Mouse (Mus musculus) thymus, postnatal 0 days (tissue): ENCODE measurements around the gene Cux2. TPM values are rescaled to one million over a fixed set of nuclear protein-coding genes. Genes with fewer than 3 reads are reported as not detected.
A peak's percentile ranks its signal among the peaks of the same experiment; 100 is the strongest.
"Not testable (repeated sequence)": the region's sequence is repeated elsewhere in the genome, so short reads cannot be mapped to it uniquely, and the experiment has no call there.

ENCODE experiments used
- DNase-seq: peaks from one replicate; pipeline ENCODE4 v3.0.0-alpha.2; 2015; ENCODE audit warnings: low spot score
- polyA plus RNA-seq: library from polyadenylated mRNA; unstranded; fragments of >200 nt; fragmentation: Nextera tagmentation; extraction: Ambion mirVana; gene quantifications from 2 replicates; pipeline ENCODE4 v1.2.1, GENCODE M21; 2015

Cux2 gene
- polyA plus RNA-seq, 1 experiment from 2014 or later: 0.17 TPM

DNA sequence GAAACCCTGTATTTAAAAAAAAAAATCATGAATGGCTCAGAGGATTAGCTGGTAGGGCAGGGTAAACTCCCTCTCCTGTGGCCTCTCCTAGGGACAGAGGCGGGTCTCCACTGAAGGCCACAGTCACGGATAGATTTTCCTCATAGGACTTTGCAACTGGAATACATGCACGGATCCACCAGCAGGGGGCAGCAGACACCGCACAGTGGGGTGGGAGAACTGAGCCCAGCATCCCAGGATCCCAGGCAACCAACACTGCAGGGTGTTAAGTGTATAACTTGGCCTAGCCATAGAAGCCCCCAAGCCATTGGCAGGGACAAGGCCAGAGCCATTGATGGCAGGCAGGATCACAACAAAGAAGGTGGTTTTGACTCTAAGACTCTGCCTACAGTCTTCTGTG is 177.7 kb downstream of the Cux2 start:
- DNase-seq: peak; percentile 33

DNA sequence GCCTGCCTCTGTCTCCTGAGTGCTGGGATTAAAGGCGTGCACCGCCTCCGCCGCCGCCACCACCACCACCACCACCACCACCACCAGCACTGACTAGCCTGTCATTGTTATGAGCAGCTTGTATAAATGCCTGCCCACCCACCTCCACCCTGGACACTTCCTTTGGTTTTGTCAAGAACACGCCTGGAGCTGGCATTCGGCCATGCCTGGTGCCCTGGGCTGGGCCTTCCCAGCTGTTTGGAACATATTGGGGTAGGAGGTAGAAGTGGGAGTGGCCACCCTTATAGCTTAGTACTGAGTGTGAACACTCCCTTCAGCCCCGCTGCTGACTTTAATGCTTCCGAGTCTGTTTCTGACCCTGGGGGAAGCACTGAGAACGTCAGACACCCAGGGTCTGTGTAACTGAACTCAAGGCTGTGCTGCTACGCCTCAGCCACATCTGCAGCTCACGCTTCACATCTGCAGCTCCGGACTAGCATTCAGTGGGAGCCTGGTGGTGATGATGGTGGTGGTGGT is 178.3 kb downstream of the Cux2 start:
- no peak for DNase-seq

DNA sequence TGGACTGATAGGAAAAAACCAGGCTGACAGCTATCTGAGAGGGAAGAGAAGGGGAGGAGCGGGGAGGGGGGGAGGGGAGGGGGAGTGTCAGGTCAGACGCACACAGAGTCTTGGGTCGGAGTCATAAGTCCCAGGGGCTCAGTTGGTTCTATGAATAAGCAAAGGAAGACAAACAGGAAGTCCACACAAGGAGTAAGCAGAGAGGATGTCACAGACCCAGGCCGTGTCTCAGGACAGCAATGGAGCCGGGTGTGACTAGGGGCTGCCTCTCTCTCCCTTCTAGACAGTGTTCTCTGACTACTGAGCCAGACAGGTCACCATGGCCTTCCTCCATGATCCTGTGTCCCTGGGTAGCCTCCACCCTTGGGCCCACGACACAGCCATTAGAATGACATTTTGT is 179.1 kb downstream of the Cux2 start:
- no peak for DNase-seq

DNA sequence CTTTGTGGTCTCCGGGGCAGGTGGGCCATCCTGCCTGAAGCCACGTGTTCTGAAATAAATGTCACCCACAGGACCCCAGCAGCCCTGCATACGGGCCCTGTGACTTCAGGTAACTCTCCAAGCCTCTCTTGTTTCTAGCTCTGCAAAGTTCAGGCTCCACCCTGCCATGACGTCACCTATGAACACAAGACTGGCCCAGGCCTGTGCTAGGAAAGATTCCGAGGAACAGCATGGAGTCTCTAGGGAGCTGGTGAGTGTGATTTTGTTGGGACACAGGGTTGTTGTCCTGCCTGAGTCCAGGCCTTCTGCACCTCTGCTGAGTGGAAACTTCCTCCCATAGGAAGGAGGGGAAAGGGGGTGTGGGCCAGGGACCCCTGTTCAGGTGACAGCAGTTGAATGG is 181.9 kb downstream of the Cux2 start:
- no peak for DNase-seq

DNA sequence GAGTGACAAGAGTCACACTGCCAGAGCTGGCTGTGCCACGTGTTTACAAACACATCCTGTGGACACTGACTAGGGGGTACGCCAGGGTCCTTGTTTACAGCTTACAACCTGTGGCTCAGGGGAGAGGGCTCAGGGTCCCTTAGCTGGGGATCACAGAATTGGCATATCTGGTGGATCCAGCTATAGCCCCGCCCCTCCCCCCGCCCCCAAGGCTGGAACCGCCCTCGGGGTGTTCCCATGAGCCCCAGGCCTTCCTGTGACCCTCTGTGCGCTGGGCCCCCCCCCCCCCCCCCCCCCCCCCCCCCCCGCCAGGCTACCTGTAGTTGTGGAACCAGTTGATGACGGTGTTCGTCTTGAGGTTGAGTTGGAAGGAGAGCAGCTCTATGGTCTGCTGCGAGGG is 185.6 kb downstream of the Cux2 start:
- no peak for DNase-seq

DNA sequence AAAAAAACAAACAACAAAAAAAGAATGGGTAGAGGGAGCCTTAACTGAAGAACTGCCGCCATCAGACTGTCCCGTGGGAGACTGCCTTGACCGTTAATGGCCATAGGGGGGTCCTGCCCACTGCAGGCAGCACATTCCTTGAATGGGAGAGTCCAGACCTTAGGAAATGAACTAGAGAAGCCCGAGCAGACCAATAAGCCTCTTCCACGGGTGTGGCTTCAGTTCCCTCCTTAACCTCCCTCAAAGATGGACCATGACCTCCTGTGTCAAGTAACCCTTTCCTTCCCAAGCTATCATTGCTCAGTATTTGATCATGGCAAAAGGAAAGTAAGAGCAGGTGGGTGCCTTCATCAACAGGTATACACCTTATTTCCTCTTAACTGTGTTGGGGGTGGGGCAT is 187.9 kb downstream of the Cux2 start:
- no peak for DNase-seq

DNA sequence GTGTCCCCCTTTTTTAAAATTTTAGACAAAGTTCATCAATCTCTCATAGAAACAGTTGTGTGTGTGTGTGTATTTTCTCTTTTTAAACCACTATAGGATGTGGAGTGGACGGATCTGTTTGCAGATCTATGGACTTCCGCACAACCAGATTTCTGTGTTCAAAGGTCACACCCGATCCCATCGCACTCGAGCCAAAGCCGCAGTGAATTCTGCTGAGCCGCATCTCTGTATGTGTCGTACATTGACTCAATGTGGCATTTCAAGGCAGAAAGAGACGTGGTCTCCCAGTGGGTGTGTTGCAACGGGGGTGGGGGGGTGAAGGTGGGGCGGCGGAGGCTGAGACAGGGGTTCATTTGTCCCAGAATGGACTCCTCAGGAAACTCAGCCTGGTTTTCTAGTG is 191.5 kb downstream of the Cux2 start:
- DNase-seq: no peak

DNA sequence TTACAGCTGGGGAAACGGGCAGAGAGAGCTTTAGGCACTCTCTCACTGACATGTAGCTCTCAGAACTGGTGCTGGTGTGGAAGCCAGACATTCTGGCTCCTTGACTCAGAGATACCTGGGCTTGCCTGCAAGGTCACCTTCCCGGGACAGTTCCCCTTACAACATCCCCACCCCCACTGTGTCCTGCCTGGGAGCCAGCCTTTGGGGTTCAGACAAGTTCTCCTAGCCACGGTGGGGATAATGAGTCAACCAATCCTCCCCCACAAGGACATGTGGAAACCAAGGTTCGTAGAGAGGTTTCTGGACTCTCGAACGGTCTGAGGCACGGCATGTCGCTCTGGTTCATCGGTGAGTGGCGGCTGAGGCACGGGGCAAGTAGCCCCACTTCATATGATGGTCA is 193.2 kb downstream of the Cux2 start:
- no peak for DNase-seq

DNA sequence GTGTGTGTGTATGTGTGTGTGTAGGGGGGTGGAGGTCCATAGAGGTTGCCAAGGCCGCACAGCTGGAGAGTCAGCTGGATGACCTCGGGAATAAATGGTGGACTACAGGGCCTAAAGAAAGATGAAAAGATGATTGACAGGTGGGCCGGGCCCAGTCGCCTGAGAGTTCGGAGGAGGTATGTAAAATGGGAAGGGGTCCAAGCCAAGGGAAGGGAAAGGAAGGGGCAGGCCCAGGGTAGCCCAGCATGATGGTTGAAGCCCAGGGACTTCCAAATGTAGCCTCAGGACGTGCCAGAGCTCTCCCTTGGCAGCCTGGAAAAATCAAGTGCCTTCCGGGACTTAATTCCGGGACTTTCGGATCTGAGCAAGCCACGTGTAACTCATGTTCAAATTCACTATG is 195.1 kb downstream of the Cux2 start:
- no peak for DNase-seq

DNA sequence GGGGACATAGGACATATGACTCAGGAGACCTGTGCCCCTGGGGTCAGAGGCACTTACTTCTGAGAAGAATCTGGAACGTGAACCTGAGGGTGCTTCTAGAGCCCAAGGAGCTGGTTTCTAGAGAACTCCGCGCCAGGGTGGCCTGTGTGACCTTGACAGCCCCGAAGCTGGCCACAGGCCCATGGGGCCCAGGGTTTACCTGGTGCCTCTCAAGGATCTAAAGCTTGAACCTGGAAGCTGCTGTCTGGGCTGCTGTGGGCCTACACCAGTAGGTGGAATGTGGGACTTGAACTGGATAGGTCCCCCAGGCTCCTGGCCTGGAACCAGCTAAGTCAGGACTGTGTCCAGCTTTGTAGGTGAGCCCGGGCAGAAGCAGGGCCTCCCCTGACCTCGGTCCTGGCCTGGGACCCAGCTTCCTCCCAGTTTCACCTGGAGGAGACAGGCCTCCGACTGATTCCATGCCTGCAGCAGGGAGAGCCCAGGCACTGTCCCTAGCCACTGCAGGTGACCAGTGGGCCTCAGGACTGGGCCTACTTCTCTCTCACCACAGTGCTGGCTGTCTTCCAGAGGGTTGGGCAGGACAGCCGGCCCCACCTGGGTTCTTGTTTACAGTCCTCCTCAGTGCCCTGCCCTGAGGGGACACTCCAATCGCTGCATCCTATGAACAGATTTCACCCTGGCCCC is 196.4 kb downstream of the Cux2 start:
- DNase-seq: no peak

DNA sequence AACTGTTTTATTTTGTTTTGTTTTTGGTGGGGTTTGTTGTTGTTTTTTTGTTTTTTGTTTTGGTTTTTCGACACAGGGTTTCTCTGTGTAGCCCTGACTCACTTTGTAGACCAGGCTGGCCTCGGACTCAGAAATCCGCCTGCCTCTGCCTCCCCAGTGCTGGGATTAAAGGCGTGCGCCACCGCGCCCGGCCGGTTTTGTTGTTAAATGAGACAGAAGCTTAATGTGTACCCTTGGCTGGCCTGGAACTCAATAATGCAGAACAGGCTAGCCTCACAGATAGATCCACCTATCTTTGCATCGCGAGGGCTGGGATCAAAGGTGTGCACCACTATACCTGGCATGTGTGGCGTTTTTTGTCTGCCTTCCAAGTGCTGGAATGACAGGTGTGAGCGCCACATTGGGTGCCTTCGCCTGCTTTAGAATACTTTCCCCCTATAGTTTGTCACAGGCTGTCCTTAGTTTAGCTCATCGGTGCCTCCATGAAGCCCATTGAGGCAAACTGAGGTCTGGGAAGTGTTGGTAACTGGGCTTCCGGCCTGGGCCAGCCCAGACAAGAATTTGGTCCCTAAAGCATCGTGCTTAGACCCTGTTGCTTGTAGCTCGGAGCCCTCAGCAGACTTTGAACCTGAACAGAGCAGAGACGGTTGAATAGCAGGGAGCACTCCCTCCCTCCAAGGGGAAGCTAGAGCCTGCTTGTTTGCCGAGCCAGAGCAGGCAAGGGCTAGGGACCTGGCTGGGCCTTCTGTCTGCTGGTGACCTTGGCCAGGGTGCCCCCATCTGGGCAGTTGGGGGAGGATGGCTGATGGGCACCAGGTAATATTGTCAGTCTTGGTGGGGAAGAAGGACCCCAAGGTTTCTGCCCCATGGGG is 200.2 kb downstream of the Cux2 start:
- no peak for DNase-seq

DNA sequence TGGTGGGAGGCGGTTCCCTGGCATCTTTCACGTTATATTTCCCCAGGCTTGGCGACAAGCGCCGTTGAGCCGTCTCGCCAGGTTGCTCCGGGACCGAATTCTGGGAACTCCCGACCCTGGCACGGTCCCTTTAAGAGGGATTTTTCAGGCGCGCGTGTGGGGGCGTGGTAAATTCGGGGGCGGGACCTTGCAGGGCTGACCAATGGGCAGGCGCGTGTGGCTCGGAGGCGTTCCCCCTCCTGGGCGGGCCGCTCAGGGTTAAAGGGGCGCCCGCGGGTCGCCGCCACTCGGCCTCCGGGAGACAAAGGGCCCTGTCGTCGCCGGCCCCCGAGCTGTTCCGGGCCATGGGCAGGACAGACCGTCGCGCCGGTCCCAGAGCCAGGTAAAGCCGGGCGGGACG is 201.2 kb downstream of the Cux2 start, which contains the start of gene Pheta1:
Gene Pheta1, plus strand, starts transcription at position 242 of the 400 bp plus-strand sequence.
- peak; percentile 90 for DNase-seq

DNA sequence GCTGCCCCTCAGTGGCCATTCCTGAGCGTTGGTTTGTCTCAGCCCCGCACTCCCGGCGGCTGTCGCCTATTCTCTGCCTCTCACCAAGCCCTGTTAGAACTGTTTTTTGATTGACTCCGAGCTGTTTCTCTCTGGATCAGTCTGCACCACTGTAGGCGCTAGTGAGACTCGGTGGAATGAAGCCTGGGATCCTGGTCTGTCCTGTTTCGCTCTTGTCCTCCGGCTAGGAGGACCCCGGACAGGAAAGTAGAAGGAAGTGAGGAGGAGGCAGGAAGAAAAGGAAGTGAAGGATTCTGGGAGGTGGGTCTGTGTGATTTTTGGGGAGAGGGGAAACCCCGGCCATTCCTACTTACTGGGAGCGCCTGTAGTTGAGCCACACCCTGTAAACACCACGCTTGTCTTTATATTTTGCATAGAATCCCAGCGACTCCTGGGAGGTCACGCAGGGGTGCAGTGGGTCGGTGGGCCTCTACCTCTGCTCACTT is 201.8 kb downstream of the Cux2 start:
- DNase-seq: peak; percentile 42

DNA sequence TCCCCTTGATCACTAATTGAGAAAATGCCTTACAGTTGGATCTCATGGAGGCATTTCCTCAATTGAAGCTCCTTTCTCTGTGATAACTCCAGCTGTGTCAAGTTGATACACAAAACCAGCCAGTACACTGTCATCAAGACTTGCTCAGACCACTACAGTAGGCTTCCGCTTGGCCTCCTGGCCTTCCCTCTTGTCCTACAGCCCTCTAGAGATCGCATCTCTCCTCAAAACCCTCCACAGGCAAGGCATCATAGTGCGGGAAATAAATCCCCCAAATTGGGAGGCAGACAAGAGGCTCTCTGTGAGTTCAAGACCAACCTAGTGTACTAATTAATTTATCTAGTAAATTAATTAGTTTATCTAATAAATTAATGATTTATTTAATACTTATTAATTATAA is 202.6 kb downstream of the Cux2 start:
- not testable (repeated sequence) for DNase-seq

DNA sequence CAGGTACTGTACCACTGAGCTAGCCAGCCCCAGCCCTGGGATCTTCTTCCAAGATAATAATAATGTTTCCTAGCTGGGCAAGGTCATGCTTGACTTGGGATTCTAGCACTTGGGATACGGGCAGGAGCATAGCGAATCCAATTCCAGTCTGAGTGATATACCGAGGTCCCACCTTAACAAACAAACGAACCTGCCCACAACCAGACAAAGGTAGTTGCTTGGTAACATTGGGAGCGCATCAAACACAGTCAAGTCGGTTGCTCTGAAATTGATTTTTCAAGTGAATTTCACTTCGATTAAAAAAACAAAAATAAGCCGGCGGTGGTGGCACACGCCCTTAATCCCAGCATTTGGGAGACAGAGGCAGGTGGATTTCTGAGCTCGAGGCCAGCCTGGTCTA is 203.6 kb downstream of the Cux2 start:
- DNase-seq: no peak

DNA sequence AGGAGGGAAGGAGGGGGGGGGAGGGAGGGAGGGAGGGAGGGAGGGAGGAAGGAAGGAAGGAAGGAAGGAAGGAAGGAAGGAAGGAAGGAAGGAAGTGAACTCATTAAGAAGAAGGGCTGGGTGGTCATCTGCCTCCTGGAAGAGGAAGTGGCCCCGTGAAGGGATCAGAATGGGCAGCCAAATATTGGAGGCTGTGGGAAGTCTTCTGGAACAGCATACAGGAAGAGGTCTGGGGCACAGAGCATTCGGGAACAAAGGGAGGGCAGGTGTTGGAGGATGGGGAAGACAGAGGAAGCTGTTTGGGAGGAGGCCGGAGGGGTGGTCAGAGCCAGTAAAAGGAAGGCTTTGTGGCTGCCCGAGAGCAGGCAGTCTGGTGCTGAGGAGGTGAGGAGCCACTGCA is 204.5 kb downstream of the Cux2 start:
- no peak for DNase-seq

DNA sequence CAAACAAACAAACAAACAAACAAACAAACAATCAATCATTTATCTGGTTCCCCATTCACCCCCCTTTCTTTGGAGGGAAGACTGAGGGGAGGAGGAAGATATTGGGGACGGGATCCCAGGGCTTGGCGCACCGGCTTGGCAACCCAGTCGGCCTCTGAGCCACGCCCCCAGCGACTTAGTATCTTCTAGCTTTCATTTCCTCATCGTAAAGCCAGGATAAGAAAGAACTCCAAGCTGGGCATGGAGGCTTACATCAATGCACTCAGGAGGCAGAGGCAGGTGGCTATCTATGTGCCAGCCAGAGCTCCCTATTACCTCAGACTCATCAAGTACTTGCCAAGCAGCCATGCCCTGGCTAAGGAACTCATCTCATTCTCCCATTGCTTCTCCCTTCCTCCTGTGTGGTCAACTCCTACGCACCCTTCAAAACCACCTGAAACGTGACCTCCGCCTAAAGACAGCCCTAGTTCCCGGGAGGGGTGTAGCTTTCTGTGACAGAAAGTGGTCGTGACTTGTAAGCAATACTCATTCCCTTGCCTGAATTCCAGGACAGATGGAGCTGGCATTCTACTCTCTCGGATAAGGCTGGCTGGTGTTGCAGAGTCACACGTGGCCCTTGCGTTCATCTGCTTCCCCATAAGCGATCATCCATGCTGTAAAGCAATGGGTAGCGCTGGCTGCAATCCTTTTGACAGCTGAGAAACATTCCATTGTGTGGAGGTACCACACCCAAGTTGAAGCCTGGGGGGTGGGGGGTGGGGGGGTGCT is 206.6 kb downstream of the Cux2 start:
- no peak for DNase-seq

DNA sequence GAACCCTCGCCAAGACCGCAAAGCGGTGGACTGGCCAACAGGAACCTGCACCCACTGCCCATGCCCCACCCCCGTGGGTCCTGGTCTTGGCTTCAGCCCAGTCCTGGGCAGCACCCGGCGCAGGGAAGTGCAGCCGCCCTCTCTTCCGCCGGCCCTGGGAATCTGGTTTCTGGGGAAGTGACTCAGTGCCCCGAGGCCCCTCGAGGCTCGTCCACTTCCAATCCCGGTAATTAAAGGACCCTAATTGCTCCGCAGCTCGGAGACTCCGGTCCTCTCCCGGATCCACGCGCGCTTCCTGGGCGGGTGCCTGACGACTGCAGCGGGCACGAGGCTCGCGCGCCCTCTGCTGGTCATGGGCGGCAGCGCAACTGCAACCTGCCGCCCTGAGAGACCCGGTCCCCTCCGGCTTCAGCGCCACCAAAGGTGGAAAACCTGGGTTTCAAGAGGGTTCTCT is 207.2 kb downstream of the Cux2 start:
- peak; percentile 85 for DNase-seq

DNA sequence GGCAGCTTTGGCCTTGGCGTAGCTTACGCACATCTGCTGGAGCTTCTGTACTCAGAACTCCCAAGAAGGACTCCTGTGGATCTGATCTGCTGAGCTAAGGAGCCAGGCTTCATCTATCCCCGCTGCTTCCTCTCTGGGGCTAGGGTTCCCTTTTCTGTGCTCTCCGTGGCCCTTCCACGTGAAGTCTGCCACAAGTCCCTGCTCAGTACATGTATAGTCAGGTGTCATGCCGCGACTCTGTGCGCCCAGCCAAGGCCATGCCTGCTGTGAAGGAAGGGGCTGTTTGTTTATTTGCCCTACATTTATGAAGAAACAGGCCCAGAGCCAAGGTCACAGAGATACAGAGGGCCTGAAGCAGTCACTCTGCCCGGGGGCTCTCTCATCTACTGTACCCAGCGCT is 207.9 kb downstream of the Cux2 start:
- DNase-seq: no peak

DNA sequence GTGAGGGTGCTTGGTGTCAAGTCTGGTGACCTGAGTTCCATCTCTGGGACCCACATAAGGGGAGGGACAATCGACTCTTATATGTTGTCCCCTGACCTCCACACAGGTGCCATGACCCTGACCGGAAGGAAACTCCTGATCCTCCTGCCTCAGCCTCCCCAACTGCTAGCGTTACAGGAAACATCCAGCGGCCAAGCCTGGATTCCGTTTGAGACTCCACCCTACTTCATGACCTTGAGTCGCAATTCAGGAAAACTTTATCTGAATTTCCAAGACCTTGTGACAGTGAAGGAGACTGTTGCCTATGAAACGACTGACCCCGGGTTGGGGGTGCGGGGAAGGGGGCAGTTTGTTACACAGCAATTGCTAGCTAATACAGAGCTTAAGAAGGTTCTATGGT is 208.4 kb downstream of the Cux2 start:
- DNase-seq: no peak

DNA sequence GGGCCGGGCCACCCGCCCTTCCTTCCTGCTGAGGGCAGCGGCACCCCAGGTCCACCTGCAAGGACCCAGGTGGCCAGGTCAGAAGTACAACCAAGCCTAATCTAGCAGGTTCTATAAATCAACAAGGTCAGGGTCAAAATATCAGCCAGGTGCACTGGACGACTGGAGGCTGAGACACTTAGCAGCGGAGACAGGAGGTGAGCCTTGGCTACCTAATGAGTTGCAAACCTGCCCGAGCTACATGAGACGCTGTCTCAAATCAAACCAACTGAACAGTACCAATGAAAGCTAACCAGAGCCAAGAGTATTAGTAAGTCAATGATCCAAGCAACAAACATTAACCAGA is 210.8 kb downstream of the Cux2 start:
- no peak for DNase-seq
